Mouse (Mus musculus): ENCODE results near the gene Sh3bgrl3. TPM values are rescaled to one million over a fixed set of nuclear protein-coding genes. Genes with fewer than 3 reads are reported as not detected.

Gene Sh3bgrl3
- polyA plus RNA-seq, 1 experiment from 2014 or later, result 202 TPM

DNA sequence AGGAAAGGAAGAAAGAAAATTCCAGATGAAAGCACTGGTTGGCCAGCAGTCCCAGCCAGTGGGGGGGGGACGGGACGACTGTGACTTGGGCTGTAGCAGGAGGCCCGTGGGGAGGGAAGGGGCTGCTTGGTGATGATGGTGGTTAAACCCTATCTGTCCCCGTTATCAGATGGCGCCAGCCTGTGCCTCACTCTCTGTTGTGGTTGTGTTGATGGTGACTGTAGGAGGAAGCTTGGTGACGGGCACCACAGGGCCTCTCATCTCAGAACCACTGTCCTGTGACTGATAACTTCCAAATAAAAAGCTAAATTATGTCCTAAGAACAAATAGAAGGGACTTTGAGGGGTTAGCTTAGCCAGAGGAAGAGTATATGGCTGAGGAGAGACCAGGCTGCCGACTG lies 22.5 kb downstream of the Sh3bgrl3 start:
- H3K36me3 ChIP-seq, result no peaks in the 10 kb centered on the region
- no peak overlapping the region for H3K9ac ChIP-seq
- H3K4me2 ChIP-seq, result no peak overlapping the region
- no peaks in the 10 kb centered on the region; the same call in 1 of the 2 replicates for H3K27me3 ChIP-seq (replicated peaks)
- WGBS, result 50% methylated on average over 7 of the region's 7 CpGs
- H3K4me3 ChIP-seq, result no peak overlapping the region
- no peaks in the 10 kb centered on the region for H3K9me3 ChIP-seq
- peaks cover 21% of the 10 kb centered on the region for H3K4me1 ChIP-seq
- H3K27ac ChIP-seq (replicated peaks), result no peak overlapping the region
- ATAC-seq (ENCODE audit: extremely low read depth, insufficient number of reproducible peaks, low FRiP score, low TSS enrichment), result no peak

DNA sequence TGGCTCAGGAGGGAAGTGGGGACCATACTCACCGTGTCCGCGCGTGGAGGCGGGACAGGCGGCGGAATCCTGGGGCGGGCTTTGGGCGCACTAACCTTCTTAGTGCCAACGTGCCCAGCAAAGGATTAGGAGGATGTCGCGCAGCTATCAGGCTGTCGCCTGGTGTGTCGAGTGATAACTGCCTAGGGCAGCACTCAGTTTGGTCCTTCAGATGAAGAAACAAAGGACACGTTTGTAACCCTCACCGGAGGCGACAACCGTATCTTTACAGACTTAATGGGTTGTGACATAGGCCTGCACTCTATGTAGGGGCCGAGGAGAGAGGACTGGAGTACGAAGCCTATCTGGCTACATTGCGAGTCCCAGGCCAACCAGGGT lies 25.9 kb downstream of the Sh3bgrl3 start:
- peak overlapping the region; percentile 84 for H3K4me3 ChIP-seq
- H3K36me3 ChIP-seq, result no peaks in the 10 kb centered on the region
- ATAC-seq (ENCODE audit: extremely low read depth, insufficient number of reproducible peaks, low FRiP score, low TSS enrichment), result 0 out of 2 replicates have a peak, but pooled peaks have one; percentile 28
- H3K27me3 ChIP-seq (replicated peaks), result no peaks in the 10 kb centered on the region
- no peak overlapping the region for H3K27ac ChIP-seq (replicated peaks)
- peak overlapping the region; percentile 80 for H3K4me2 ChIP-seq
- H3K4me1 ChIP-seq, result peaks cover 6% of the 10 kb centered on the region
- 3% methylated on average over 21 of the region's 21 CpGs for WGBS
- H3K9ac ChIP-seq, result peak overlapping the region; percentile 82
- H3K9me3 ChIP-seq, result no peaks in the 10 kb centered on the region

DNA sequence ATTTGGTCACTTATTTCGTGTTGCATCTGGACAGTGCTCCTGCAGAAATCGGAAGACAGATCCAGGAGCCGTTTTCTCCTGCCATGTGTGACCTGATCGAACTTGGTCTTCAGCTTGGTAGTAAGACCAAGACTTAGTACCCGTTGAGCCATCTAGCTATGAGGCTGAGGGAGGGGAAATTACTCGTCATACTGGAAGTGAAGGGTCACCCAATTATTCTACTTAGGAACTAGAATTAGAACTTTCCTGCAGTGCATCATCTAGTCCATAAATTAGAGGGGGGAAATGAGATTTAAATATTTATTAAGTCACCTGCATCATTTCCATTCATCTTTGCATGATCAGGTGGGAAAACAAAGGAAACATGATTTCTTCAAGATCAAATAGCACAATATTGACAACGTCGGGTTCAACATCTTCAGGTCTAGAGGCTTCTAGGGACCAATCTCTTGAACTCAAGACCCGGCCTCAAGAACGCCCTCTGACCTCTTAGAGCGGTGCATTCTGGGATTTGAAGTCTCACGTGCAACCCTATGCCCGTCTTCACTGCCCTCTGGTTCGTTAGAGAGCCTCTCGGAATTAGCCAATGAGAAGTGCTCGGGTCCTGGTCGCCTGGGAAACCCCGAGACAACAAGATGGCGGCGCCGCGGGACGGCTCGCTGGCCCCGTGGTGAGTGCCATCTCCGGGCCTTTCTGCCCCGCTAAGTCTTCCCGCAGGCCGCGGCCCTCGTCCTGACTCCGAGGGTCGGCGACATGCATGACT lies 26.4 kb downstream of the Sh3bgrl3 start, which contains the start of gene Ubxn11:
Gene Ubxn11, plus strand, starts transcription at position 592 of the 763 bp plus-strand sequence.
- Histone ChIP-seq H3K4me1 (peaks cover 6% of the 10 kb centered on the region), H3K9ac (peak within 1 kb of the TSS; percentile 82), H3K9me3 (no peaks in the 10 kb centered on the region), H3K27me3 (replicated peaks) (no peaks in the 10 kb centered on the region), H3K4me3 (peak within 1 kb of the TSS; percentile 84), H3K4me2 (peak within 1 kb of the TSS; percentile 80), H3K36me3 (no peaks in the 10 kb centered on the region), H3K27ac (replicated peaks) (no peak within 1 kb of the TSS)
- 15% methylated on average over 34 of the region's 34 CpGs for WGBS
- ATAC-seq (ENCODE audit: extremely low read depth, insufficient number of reproducible peaks, low FRiP score, low TSS enrichment), result peak; percentile 51; the same call in 1 of the 2 replicates

DNA sequence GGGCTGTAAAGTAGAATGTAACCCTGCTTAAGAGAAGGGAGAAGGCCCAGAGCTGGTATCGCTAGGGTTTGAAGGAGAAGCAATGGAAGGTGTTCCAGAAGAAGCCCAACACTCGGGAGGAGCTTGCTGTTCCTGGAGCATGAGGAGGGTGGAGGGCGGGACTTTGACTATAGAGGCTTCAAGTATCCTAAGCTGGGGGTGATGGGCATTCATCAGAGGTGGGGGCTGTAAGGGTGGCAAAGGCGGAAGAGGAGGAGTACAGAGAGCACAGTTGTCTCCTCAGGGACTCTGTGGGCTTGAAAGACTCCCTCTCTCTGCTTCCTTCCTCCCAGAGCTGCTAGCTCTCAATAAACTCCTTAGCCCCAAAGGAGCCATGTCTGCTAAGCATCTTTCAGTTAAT lies 28.3 kb downstream of the Sh3bgrl3 start:
- H3K36me3 ChIP-seq, result no peaks in the 10 kb centered on the region
- ATAC-seq (ENCODE audit: extremely low read depth, insufficient number of reproducible peaks, low FRiP score, low TSS enrichment), result no peak
- no peak overlapping the region for H3K27ac ChIP-seq (replicated peaks)
- 65% methylated on average over 4 of the region's 4 CpGs for WGBS
- no peak overlapping the region for H3K4me3 ChIP-seq
- no peaks in the 10 kb centered on the region for H3K9me3 ChIP-seq
- no peak overlapping the region for H3K9ac ChIP-seq
- H3K4me1 ChIP-seq, result peaks cover 6% of the 10 kb centered on the region
- no peak overlapping the region for H3K4me2 ChIP-seq
- no peaks in the 10 kb centered on the region for H3K27me3 ChIP-seq (replicated peaks)

DNA sequence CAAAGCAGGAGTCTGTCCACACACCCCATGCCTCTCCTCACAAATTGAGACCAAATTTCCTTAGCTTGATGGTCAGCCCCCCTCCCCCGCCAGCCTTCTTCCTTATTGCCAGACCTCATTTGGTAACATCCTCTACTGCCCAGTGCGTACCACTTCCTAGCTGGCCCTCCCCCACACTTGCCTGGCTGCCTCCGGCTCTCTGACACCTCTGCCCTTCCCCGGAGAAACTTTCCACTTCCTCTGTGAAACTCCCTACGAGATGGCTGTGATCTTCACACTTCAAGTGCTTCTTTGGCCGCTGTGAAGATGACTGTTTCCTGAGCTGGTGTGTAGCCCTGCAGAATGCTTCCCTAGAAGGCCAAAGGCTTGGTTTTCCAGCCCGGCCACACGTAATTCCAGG lies 30.0 kb downstream of the Sh3bgrl3 start:
- no peaks in the 10 kb centered on the region for H3K36me3 ChIP-seq
- WGBS, result 35% methylated on average over 8 of the region's 8 CpGs
- no peak overlapping the region for H3K4me2 ChIP-seq
- H3K4me1 ChIP-seq, result peaks cover 6% of the 10 kb centered on the region
- no peaks in the 10 kb centered on the region for H3K9me3 ChIP-seq
- no peak overlapping the region for H3K9ac ChIP-seq
- H3K27ac ChIP-seq (replicated peaks), result no peak overlapping the region
- H3K27me3 ChIP-seq (replicated peaks), result no peaks in the 10 kb centered on the region
- ATAC-seq (ENCODE audit: extremely low read depth, insufficient number of reproducible peaks, low FRiP score, low TSS enrichment), result no peak
- no peak overlapping the region for H3K4me3 ChIP-seq

DNA sequence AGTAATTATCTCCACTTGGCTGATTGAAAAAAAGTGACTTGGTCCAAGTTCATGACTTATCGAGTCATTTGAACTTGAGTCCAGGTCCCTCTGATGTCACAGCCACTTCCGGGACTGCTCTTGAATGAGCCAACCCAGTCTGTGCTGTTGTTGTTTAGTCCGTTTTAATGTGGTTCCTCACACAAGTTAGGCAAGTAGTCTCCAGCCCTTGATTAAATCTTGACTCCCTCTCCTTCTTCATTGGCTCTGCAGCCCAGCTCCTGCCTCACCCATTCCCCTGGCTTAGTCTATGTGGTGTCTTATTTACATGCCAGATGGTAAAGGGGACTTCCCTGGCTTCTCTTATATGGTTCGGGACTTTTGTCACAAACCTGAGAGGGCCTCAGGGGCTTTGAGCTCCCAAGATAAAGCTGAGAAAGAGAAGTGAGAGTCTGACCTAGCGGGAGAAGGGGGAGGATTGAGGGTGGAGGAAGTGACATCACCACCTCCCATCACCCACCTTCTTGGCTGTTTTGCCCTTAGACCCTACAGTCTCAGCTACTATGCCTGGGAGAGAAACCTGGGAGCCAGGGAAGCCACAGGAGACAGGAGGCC lies 31.5 kb downstream of the Sh3bgrl3 start:
- Histone ChIP-seq H3K4me2 (no peak overlapping the region), H3K4me1 (no peaks in the 10 kb centered on the region; the same call in 1 of the 2 replicates), H3K9ac (no peak overlapping the region), H3K27me3 (replicated peaks) (no peaks in the 10 kb centered on the region), H3K27ac (replicated peaks) (no peak overlapping the region), H3K4me3 (no peak overlapping the region), H3K36me3 (no peaks in the 10 kb centered on the region), H3K9me3 (no peaks in the 10 kb centered on the region)
- no peak for ATAC-seq (ENCODE audit: extremely low read depth, insufficient number of reproducible peaks, low FRiP score, low TSS enrichment)
- 62% methylated on average over 5 of the region's 5 CpGs for WGBS

DNA sequence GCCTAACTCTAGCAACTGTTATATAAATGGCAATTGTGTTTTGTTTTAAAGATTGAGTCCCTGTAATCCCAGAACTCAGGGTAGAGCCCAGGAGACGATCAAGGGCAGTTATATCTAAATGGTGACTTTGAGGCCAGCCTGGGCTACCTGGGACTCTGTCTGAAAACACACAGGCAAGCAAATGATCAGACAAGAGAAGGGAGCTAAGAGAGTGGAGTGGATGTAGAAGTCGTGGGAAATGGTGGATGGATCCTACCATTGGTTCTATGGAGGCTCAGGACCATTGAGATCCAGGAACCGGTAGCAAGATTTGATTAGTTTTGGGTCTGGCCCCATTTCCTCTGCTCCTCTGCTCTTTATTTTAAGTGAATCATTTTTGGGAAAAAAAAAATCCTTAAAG lies 32.5 kb downstream of the Sh3bgrl3 start:
- Histone ChIP-seq H3K9me3 (no peaks in the 10 kb centered on the region), H3K27me3 (replicated peaks) (no peaks in the 10 kb centered on the region), H3K27ac (replicated peaks) (no peak overlapping the region), H3K4me2 (no peak overlapping the region), H3K9ac (no peak overlapping the region), H3K4me1 (no peaks in the 10 kb centered on the region; the same call in 1 of the 2 replicates), H3K36me3 (no peaks in the 10 kb centered on the region), H3K4me3 (no peak overlapping the region)
- no peak for ATAC-seq (ENCODE audit: extremely low read depth, insufficient number of reproducible peaks, low FRiP score, low TSS enrichment)
- 72% methylated on average over 3 of the region's 3 CpGs for WGBS

DNA sequence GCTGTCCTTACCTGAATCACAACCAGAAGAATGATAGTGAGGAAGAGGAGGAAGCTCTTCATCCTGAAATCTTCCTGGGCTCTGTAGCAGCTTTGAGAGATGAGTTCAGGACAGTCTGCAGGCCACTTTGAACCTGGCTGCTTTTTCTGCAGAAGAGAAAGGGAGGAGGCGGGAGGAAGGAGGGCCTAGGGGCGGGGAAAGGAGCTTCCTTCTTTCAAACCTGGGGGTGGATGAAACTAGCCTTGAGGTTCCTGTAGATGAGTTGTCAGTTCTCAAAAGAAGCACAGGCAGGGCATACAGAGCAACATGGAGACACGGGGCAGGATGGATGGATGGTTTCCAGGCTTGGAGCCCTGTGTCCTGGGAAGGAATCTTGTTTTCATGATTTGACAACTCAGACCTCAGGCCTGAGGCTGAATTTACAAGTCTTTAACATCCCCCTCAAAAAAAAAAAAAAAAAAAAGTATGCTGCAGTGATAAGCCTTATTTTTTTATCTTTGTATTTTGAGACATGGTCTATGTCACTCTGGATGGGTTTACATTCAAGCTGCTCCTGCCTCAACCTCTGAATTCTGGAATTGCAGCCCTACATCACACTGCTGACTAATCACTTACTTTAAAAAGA lies 33.6 kb downstream of the Sh3bgrl3 start, which contains the start of gene Cd52:
Gene Cd52, minus strand, starts transcription at position 160 of the 625 bp plus-strand sequence.
- Histone ChIP-seq H3K27me3 (replicated peaks) (no peaks in the 10 kb centered on the region), H3K36me3 (no peaks in the 10 kb centered on the region), H3K9me3 (no peaks in the 10 kb centered on the region), H3K9ac (no peak within 1 kb of the TSS), H3K27ac (replicated peaks) (no peak within 1 kb of the TSS), H3K4me3 (no peak within 1 kb of the TSS), H3K4me1 (no peaks in the 10 kb centered on the region; the same call in 1 of the 2 replicates), H3K4me2 (no peak within 1 kb of the TSS)
- 56% methylated on average over 3 of the region's 3 CpGs for WGBS
- no peak for ATAC-seq (ENCODE audit: extremely low read depth, insufficient number of reproducible peaks, low FRiP score, low TSS enrichment)

DNA sequence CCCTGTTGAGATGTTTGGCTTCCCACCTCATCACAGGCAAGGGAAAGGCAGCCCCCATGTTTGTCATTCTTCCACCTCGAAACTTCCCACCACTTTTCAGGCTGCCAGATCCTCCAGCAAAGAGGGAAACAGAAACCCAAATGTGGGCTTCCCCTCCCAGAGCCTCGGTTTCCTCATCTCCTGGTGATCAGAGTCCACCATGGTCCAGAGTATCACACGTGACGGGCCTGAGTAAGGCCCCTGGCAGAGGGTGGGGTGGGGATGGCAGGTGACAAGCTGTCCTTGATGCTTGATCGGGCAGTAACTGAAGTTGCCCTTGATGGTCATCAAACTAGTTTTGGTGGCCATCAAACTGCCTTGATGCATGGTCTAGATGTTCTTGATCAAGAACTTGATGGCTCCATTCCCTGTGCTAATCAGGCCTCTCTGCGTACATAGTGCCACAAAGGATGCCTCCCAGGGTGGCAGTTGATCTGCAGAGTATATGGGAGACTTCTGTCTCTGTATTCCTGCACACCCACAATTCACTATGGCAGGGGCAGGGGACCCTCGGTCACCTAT lies 34.5 kb downstream of the Sh3bgrl3 start:
- 78% methylated on average over 7 of the region's 7 CpGs for WGBS
- no peaks in the 10 kb centered on the region for H3K36me3 ChIP-seq
- no peaks in the 10 kb centered on the region for H3K9me3 ChIP-seq
- no peak overlapping the region for H3K4me2 ChIP-seq
- no peak overlapping the region for H3K27ac ChIP-seq (replicated peaks)
- no peaks in the 10 kb centered on the region for H3K27me3 ChIP-seq (replicated peaks)
- H3K4me1 ChIP-seq, result no peaks in the 10 kb centered on the region; the same call in 1 of the 2 replicates
- no peak overlapping the region for H3K9ac ChIP-seq
- no peak overlapping the region for H3K4me3 ChIP-seq
- ATAC-seq (ENCODE audit: extremely low read depth, insufficient number of reproducible peaks, low FRiP score, low TSS enrichment), result no peak

DNA sequence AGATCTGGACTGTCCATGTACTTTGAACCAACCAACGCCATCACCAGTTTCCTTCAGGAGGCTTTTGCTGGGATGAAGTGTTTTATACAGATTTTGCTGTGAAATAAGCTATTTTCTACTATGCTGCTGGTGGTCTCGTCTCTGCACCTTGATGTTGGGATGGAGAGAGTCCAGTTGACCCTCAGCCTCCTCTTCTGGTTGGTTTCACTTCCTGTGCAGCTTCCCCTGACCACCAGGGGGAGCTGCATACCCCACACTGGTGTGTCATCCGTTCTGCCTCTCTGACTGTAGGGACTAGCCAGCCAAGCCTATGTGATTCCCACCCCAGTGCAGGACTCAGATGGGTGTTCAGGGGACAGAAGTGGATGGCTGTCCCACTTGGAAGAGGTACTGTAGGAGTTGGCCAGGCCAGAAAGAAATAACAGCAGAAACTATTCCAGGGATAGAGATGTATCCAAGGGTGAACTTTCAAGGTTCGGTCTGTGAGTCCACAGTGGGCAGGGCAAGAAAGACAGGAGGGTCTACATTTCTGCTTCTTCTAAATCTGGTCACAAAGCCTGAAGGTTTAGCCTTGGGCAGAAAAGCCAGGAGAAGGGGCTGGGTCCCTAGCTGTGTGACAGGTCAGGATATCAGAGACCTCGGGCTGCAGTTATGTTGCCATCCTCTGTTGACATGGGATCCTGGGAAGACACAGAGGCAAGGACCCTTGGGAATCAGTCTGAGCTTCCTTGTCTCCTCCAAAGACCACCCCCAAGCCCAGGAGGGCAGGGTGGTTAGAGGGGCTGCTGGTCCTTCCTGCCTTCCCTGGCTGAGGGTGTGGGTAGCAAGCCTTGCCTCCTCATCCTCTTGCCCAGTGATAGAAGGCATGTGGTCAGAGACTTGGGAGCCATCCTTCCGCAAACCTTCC lies 36.0 kb downstream of the Sh3bgrl3 start:
- Histone ChIP-seq H3K9me3 (no peaks in the 10 kb centered on the region), H3K4me3 (no peak overlapping the region), H3K36me3 (no peaks in the 10 kb centered on the region), H3K27ac (replicated peaks) (no peak overlapping the region), H3K4me1 (no peaks in the 10 kb centered on the region), H3K4me2 (no peak overlapping the region), H3K9ac (no peak overlapping the region), H3K27me3 (replicated peaks) (no peaks in the 10 kb centered on the region)
- no peak for ATAC-seq (ENCODE audit: extremely low read depth, insufficient number of reproducible peaks, low FRiP score, low TSS enrichment)
- WGBS, result 68% methylated on average over 6 of the region's 6 CpGs

DNA sequence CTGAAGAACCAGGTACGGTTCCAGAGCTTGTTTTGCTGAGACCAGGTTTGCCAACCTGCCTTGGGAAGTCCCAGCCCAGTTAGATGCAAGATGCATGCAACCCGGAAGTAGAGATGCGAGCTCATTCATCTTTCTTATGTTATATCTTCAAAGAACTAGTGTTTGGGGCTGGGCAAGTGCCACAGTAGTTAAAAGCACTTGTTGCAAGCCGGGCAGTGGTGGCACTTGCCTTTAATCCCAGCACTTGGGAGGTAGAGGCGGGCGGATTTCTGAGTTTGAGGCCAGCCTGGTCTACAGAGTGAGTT lies 37.4 kb downstream of the Sh3bgrl3 start:
- H3K36me3 ChIP-seq, result no peaks in the 10 kb centered on the region
- ATAC-seq (ENCODE audit: extremely low read depth, insufficient number of reproducible peaks, low FRiP score, low TSS enrichment), result no peak
- no peak overlapping the region for H3K9ac ChIP-seq

More for the DNA sequence above, 37.4 kb downstream of the Sh3bgrl3 start:
- WGBS, result 67% methylated on average over 6 of the region's 6 CpGs
- Histone ChIP-seq H3K4me2 (no peak overlapping the region), H3K4me1 (no peaks in the 10 kb centered on the region), H3K27ac (replicated peaks) (no peak overlapping the region), H3K4me3 (no peak overlapping the region), H3K9me3 (no peaks in the 10 kb centered on the region), H3K27me3 (replicated peaks) (no peaks in the 10 kb centered on the region)

All from heart, embryonic 13.5 days (tissue).